Mouse (Mus musculus) stomach, embryonic 14.5 days (tissue): ENCODE data around the gene Prdm16. TPM values are rescaled to one million over a fixed set of nuclear protein-coding genes. Genes with fewer than 3 reads are reported as not detected.

Experiments
- ATAC-seq: fragments of 200-750 bp; cut with Nextera tagmentation; 2 replicates; pipeline ENCODE4 v1.8.0; 2017; ENCODE audit warnings: low read depth, moderate TSS enrichment; ENCODE audit not compliant: insufficient number of reproducible peaks, insufficient read depth, low FRiP score
- H3K27ac ChIP-seq: fragments of 300-500 bp; sonication (generic); 2 replicates; pipeline ENCODE4 v1.5.1; 2014; ENCODE audit warnings: mild to moderate bottlenecking, low read length, moderate library complexity, mixed read lengths
- H3K27me3 ChIP-seq: fragments of 300-500 bp; sonication (generic); 2 replicates; pipeline ENCODE4 v1.6.1; 2014; ENCODE audit warnings: low read length, control low read depth, mixed read lengths; ENCODE audit not compliant: control insufficient read depth, insufficient read depth
- H3K36me3 ChIP-seq: fragments of 300-500 bp; sonication (generic); 2 replicates; pipeline ENCODE4 v1.6.1; 2014; ENCODE audit warnings: mild to moderate bottlenecking, control low read depth, low read length, moderate library complexity, mixed read lengths; ENCODE audit not compliant: control insufficient read depth, insufficient read depth
- H3K4me1 ChIP-seq: fragments of 300-500 bp; sonication (generic); 2 replicates; pipeline ENCODE4 v1.6.1; 2014; ENCODE audit warnings: low read length, control low read depth, mixed read lengths; ENCODE audit not compliant: control insufficient read depth, insufficient read depth
- H3K4me2 ChIP-seq: fragments of 300-500 bp; sonication (generic); replicated peaks from 2 replicates; pipeline ENCODE4 v1.6.1; 2014; ENCODE audit warnings: low read depth, low read length, control low read depth
- H3K4me3 ChIP-seq: fragments of 300-500 bp; sonication (generic); 2 replicates; pipeline ENCODE4 v1.5.1; 2014; ENCODE audit warnings: low read depth, low read length, control low read depth
- H3K9ac ChIP-seq: fragments of 300-500 bp; sonication (generic); replicated peaks from 2 replicates; pipeline ENCODE4 v1.6.1; 2014; ENCODE audit warnings: low read depth, mild to moderate bottlenecking, control low read depth, low read length, moderate library complexity, mixed read lengths
- H3K9me3 ChIP-seq: fragments of 300-500 bp; sonication (generic); 2 replicates; pipeline ENCODE4 v1.6.1; 2016; ENCODE audit warnings: low read depth, low read length, control low read depth; ENCODE audit not compliant: control insufficient read depth
- WGBS: fragments of 180-500 bp; shearing (Covaris S2); extraction: QIAGEN DNeasy Blood & Tissue Kit; methylation state at CpG from one replicate; pipeline ENCODE4 v1.1.7; 2014; 5-methylcytosine and 5-hydroxymethylcytosine counted together
- polyA plus RNA-seq: library from polyadenylated mRNA; unstranded; fragments of >200 nt; fragmentation: Nextera tagmentation; extraction: Ambion mirVana; gene quantifications from 2 replicates; pipeline ENCODE4 v1.2.1, GENCODE M21; 2014

Gene Prdm16
- polyA plus RNA-seq, 1 experiment from 2014 or later, result 18.4 TPM

GRCm38 (mm10) chr4:154626282-154626681 lies 10.4 kb downstream of the Prdm16 start:
- 0 out of 2 replicates have a peak, but pooled peaks cover 5% of the 10 kb centered on the region for H3K27me3 ChIP-seq
- no peak overlapping the region for H3K27ac ChIP-seq
- H3K9me3 ChIP-seq, result no peaks in the 10 kb centered on the region
- WGBS, result 74% methylated on average over 2 of the region's 2 CpGs
- no peak overlapping the region for H3K4me3 ChIP-seq
- peaks cover 9% of the 10 kb centered on the region; the same call in 1 of the 2 replicates for H3K4me1 ChIP-seq
- ATAC-seq, result no peak
- H3K36me3 ChIP-seq, result no peaks in the 10 kb centered on the region
- no peak overlapping the region for H3K4me2 ChIP-seq
- H3K9ac ChIP-seq, result no peak overlapping the region

- WGBS, result 38% methylated on average over 14 of the region's 14 CpGs
- Histone ChIP-seq H3K27me3 (no peaks in the 10 kb centered on the region), H3K9ac (no peak overlapping the region), H3K36me3 (no peaks in the 10 kb centered on the region), H3K9me3 (no peaks in the 10 kb centered on the region), H3K27ac (no peak overlapping the region), H3K4me2 (no peak overlapping the region), H3K4me3 (no peak overlapping the region), H3K4me1 (peaks cover 4% of the 10 kb centered on the region; the same call in 1 of the 2 replicates)
- ATAC-seq, result no peak
These were observed 11.0 kb downstream of the Prdm16 start for GRCm38 (mm10) chr4:154625710-154626109.

GRCm38 (mm10) chr4:154623241-154623640 lies 13.4 kb downstream of the Prdm16 start:
- H3K9me3 ChIP-seq, result no peaks in the 10 kb centered on the region
- no peak overlapping the region for H3K4me2 ChIP-seq
- H3K9ac ChIP-seq, result no peak overlapping the region
- H3K4me3 ChIP-seq, result no peak overlapping the region
- WGBS, result 78% methylated on average over 3 of the region's 3 CpGs
- H3K4me1 ChIP-seq, result peaks cover 4% of the 10 kb centered on the region; the same call in 1 of the 2 replicates
- no peak overlapping the region for H3K27ac ChIP-seq
- no peaks in the 10 kb centered on the region for H3K36me3 ChIP-seq
- no peaks in the 10 kb centered on the region for H3K27me3 ChIP-seq
- no peak for ATAC-seq

GRCm38 (mm10) chr4:154622521-154622920 lies 14.2 kb downstream of the Prdm16 start:
- no peaks in the 10 kb centered on the region for H3K36me3 ChIP-seq
- H3K27me3 ChIP-seq, result no peaks in the 10 kb centered on the region
- H3K9me3 ChIP-seq, result no peaks in the 10 kb centered on the region
- H3K27ac ChIP-seq, result no peak overlapping the region
- ATAC-seq, result no peak
- WGBS, result 92% methylated on average over 4 of the region's 4 CpGs
- no peak overlapping the region for H3K9ac ChIP-seq
- no peak overlapping the region for H3K4me2 ChIP-seq
- no peak overlapping the region for H3K4me3 ChIP-seq
- peaks cover 4% of the 10 kb centered on the region; the same call in 1 of the 2 replicates for H3K4me1 ChIP-seq

GRCm38 (mm10) chr4:154611167-154611566 lies 25.5 kb downstream of the Prdm16 start:
- WGBS, result 80% methylated on average over 10 of the region's 10 CpGs
- H3K27me3 ChIP-seq, result no peaks in the 10 kb centered on the region
- H3K4me3 ChIP-seq, result no peak overlapping the region
- H3K4me1 ChIP-seq, result no peaks in the 10 kb centered on the region
- ATAC-seq, result no peak
- H3K9ac ChIP-seq, result no peak overlapping the region
- no peaks in the 10 kb centered on the region for H3K9me3 ChIP-seq
- no peak overlapping the region for H3K27ac ChIP-seq
- no peak overlapping the region for H3K4me2 ChIP-seq
- no peaks in the 10 kb centered on the region for H3K36me3 ChIP-seq

GRCm38 (mm10) chr4:154607724-154608123 lies 28.9 kb downstream of the Prdm16 start:
- no peak for ATAC-seq
- Histone ChIP-seq H3K9me3 (no peaks in the 10 kb centered on the region), H3K27me3 (no peaks in the 10 kb centered on the region), H3K4me1 (no peaks in the 10 kb centered on the region), H3K4me3 (no peak overlapping the region), H3K27ac (no peak overlapping the region), H3K9ac (no peak overlapping the region), H3K4me2 (no peak overlapping the region), H3K36me3 (no peaks in the 10 kb centered on the region)
- 90% methylated on average over 5 of the region's 5 CpGs for WGBS

GRCm38 (mm10) chr4:154604442-154604830 lies 32.2 kb downstream of the Prdm16 start:
- H3K27ac ChIP-seq, result no peak overlapping the region
- no peaks in the 10 kb centered on the region for H3K27me3 ChIP-seq
- no peaks in the 10 kb centered on the region; the same call in 1 of the 2 replicates for H3K4me1 ChIP-seq
- ATAC-seq, result no peak
- H3K4me3 ChIP-seq, result no peak overlapping the region
- H3K36me3 ChIP-seq, result no peaks in the 10 kb centered on the region
- no peaks in the 10 kb centered on the region for H3K9me3 ChIP-seq
- 79% methylated on average over 7 of the region's 7 CpGs for WGBS
- no peak overlapping the region for H3K9ac ChIP-seq
- no peak overlapping the region for H3K4me2 ChIP-seq

- Histone ChIP-seq H3K36me3 (no peaks in the 10 kb centered on the region), H3K4me1 (no peaks in the 10 kb centered on the region; the same call in 1 of the 2 replicates), H3K4me2 (no peak overlapping the region), H3K4me3 (no peak overlapping the region), H3K9ac (no peak overlapping the region), H3K27me3 (no peaks in the 10 kb centered on the region), H3K9me3 (no peaks in the 10 kb centered on the region), H3K27ac (no peak overlapping the region)
- WGBS, result 46% methylated on average over 25 of the region's 25 CpGs
- no peak for ATAC-seq
These were observed 32.8 kb downstream of the Prdm16 start for GRCm38 (mm10) chr4:154603663-154604441.
